Mouse (Mus musculus) cortical plate, adult 2 months (tissue): ENCODE measurements at regions not wholly inside any gene's neighbourhood (a gene's known extent, or its start where the extent isn't known, plus 50 kb on each side); places are given as distances from the start of the nearest gene placed in this dataset.

Experiments
- CTCF ChIP-seq: fragments of 200-500 bp; IDR thresholded peaks from 2 replicates; pipeline ENCODE4 v1.5.1; 2011; ENCODE audit warnings: mild to moderate bottlenecking, control low read depth, low read length; ENCODE audit not compliant: insufficient read depth; ENCODE audit errors: extremely low read depth
- POLR2A ChIP-seq: fragments of 200-500 bp; IDR thresholded peaks from 2 replicates; pipeline ENCODE4 v1.6.1; 2011; ENCODE audit warnings: mild to moderate bottlenecking, low read length, control low read depth; ENCODE audit not compliant: insufficient read depth; ENCODE audit errors: extremely low read depth

- TF ChIP-seq POLR2A (no peak), CTCF (no peak)
These were observed 178.4 kb downstream of the Tmx1 start for GRCm38 (mm10) chr12:70631281-70631680.
